Mouse (Mus musculus) small intestine, adult 10 weeks (tissue): Measurements from ENCODE around the gene Tspan14. TPM values are rescaled to one million over a fixed set of nuclear protein-coding genes. Genes with fewer than 3 reads are reported as not detected.

Source experiments
- polyA plus RNA-seq: library from polyadenylated mRNA; stranded (reverse); fragments of 350-450 nt; fragmentation: Illumina TruSeq; extraction: RNeasy Lipid Tissue Mini Kit (QIAGEN cat#74804); gene quantifications from one replicate; pipeline ENCODE4 v1.2.3, GENCODE M21; 2014; ENCODE audit warnings: low replicate concordance

Gene Tspan14
- 9.9 TPM for polyA plus RNA-seq

DNA sequence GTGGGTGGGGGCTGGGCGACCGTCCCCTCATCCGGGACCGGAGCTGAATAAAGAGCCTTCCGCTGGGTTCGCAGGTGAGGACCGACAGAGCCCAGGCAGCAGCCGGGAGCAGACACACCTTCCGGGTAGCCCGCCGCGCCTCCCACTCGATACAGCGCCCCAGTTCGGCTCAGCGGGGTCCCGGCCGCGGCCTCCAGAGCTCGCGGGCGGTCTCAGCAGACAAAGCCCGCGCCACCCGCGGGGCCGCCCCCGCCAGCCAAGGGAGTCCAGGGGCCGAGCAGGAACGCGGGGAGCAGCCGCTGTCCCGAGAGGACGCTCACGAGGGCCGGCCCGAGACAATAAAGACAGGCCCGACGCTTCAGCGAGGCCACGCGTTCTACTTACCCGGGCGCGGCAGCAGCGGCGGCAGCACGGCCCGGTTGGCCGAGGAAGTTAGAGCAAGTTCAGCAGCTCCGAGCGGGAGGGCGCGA, at the start of gene Tspan14:
Gene Tspan14 (minus strand): TSS at position 416 of the 470 bp plus-strand sequence.

DNA sequence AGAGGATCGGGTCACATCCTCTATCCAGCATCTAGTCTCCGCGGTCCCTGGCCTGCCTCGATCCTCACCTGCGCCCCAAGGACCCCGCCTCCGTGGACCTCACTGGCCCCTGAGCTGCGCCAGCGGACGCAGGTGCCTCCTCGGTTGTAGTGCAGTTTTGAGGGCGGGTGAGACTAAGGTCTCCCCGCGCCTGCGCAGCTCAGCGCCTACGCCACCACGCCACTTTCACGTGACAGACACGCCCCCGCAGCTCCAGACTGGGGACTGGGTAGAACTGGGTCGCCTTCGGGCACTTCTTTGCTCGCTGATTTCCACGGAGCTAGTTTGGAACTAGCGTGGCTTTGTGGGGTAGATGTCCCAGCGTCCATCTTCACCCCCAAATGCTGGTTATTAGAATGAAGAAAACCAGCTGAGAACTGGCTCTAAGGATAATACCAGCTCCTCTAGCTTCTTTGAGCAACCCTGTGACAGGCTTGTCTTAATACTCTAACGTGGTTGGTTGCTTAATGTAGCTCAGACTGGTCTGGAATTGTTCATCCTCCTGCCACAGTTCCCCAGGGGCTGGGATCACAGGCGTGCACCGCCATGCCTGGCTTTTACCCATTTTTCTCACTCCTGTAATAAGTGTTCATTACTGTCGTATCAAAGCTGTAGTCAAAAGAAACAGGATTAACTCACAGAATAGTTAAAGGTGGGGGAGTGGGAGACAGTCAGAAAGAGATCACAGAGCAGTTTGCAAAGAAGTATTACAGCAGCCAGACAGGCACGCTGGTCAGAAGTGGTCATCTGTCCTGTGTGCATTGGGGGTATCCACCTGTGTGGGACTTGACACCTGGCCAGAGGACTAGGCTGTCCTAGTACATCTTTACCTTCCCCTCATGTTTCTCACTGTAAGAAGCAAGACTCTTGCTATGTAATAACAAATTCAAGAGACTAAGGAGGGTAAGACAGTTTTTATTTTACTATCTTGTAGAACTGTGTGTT, 47.3 kb upstream of the Tspan14 start, which contains the start of gene Fam213a:
Gene Fam213a (minus strand): TSS at position 159 of the 984 bp plus-strand sequence.

DNA sequence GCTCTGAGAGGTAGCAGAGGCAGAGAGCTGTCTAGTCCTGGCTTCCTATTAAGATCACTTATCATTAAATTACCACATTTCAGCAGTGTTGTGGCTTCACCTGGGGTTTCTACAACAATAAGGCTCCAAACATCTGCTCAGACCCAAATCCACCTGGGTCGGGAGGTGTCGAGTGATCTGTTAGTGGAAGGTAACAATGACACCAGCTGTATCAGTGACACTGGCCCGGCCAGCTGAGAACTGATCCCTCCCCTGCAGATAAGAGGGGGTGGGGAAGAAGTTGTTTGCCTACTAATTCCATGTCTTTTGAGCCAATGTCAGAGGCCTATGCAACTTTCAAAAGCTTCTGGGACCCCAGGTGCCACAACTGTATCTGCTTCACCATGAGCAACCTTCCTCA, 73.4 kb downstream of the Tspan14 start, which contains the start of gene Sh2d4b:
Gene Sh2d4b (minus strand): TSS at position 71 of the 400 bp plus-strand sequence.

Other genes starting within 250 kb of the Tspan14 start
- gene Sh2d4b, start 73.5 kb downstream of the Tspan14 start, polyA plus RNA-seq: 0.33 TPM
- 636 TPM for gene Fam213a, start 47.0 kb upstream of the Tspan14 start, polyA plus RNA-seq
- gene Dydc2, start 102.4 kb upstream of the Tspan14 start, polyA plus RNA-seq: not detected
- not detected for gene Dydc1, start 106.1 kb upstream of the Tspan14 start, polyA plus RNA-seq
- 0.37 TPM for gene Mat1a, start 138.2 kb upstream of the Tspan14 start, polyA plus RNA-seq
- 0.37 TPM for gene Sftpa1, start 165.0 kb upstream of the Tspan14 start, polyA plus RNA-seq
- gene Mbl1, start 184.7 kb upstream of the Tspan14 start, polyA plus RNA-seq: not detected
- gene Sftpd, start 218.3 kb upstream of the Tspan14 start, polyA plus RNA-seq: not detected